Mouse (Mus musculus): ENCODE measurements around the gene Msantd2. TPM values are rescaled to one million over a fixed set of nuclear protein-coding genes. Genes with fewer than 3 reads are reported as not detected.

Gene Msantd2
- polyA plus RNA-seq, 1 experiment from 2014 or later: 3.3 TPM

DNA sequence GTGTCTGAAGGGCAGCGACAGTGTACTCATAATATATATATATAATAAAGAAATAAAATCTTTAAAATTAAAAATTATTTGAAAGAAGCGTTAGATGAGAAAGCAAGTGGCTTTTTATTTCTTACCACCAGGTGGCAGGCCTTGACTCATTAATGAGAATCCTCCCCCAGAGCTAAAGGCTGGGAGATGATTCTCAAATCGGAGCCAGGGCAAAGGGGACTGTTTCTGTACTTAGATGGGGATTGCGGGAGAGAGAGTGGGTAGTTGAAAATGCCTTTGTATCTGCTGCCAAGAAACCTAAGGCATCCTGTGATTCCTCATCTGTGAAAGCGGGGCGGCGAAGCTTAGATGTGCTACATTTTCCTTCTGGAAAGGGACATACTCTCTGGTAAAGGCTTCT, 26.4 kb upstream of the Msantd2 start:
- peaks cover 7% of the 10 kb centered on the region for H3K4me1 ChIP-seq (ENCODE audit: insufficient read depth)
- peaks cover 49% of the 10 kb centered on the region for H3K27me3 ChIP-seq (ENCODE audit: insufficient read depth, low read length)
- ATAC-seq: no peak
- DNase-seq: peak; percentile 26
- H3K27ac ChIP-seq (ENCODE audit: low read depth): no peak overlapping the region
- no peaks in the 10 kb centered on the region for H3K36me3 ChIP-seq (replicated peaks; ENCODE audit: insufficient read depth, low read length)
- no peaks in the 10 kb centered on the region for H3K9me3 ChIP-seq (ENCODE audit: low read length)
- no peak overlapping the region for H3K9ac ChIP-seq (replicated peaks)
- H3K4me2 ChIP-seq (ENCODE audit: low read depth, low read length): no peak overlapping the region
- 17% methylated on average over 7 of the region's 7 CpGs for WGBS (ENCODE audit: insufficient replicate concordance)
- peak; percentile 68 for TF ChIP-seq CTCF (IDR thresholded peaks at IDR 0.05; ENCODE audit: low read depth)
- TF ChIP-seq EP300 (IDR thresholded peaks at IDR 0.05; ENCODE audit: low read depth): no peak
- no peak overlapping the region for H3K4me3 ChIP-seq (ENCODE audit: low read depth, low read length)

DNA sequence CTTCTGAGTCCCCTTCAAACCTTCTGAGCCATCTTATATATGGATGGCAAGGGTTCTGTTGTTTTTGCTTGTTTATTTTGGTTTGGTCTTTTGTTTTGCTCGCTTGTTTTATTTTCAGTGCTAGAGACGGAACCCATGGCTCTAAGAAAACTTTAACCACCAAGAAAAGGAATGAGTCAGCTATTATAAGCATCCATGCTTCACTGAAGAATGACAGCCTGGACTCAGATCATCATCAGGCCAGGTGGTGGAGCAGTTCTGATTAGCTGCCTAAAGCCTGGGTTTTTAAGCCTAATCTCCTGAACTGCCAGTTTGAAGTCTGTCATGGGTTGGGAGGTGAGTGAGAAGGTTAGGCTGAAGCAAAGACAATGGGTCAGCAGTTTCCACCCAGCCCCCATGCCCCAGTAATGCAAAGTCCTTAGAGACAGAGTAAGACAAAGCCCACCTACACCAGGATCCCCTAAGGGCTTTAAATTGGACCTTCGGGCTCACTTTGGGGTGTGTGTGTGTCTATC, 15.5 kb upstream of the Msantd2 start:
- DNase-seq (no peak), ATAC-seq (no peak)
- no peaks in the 10 kb centered on the region for H3K27me3 ChIP-seq (ENCODE audit: insufficient read depth, low read length)
- H3K9me3 ChIP-seq (ENCODE audit: low read length): no peaks in the 10 kb centered on the region
- H3K4me2 ChIP-seq (ENCODE audit: low read depth, low read length): no peak overlapping the region
- H3K36me3 ChIP-seq (replicated peaks; ENCODE audit: insufficient read depth, low read length): no peaks in the 10 kb centered on the region
- H3K27ac ChIP-seq (ENCODE audit: low read depth): no peak overlapping the region
- H3K4me1 ChIP-seq (ENCODE audit: insufficient read depth): no peaks in the 10 kb centered on the region
- TF ChIP-seq CTCF (IDR thresholded peaks at IDR 0.05; ENCODE audit: low read depth): no peak
- no peak for TF ChIP-seq EP300 (IDR thresholded peaks at IDR 0.05; ENCODE audit: low read depth)
- no peak overlapping the region for H3K4me3 ChIP-seq (ENCODE audit: low read depth, low read length)
- no peak overlapping the region for H3K9ac ChIP-seq (replicated peaks)
- 72% methylated on average over 3 of the region's 3 CpGs for WGBS (ENCODE audit: insufficient replicate concordance)

DNA sequence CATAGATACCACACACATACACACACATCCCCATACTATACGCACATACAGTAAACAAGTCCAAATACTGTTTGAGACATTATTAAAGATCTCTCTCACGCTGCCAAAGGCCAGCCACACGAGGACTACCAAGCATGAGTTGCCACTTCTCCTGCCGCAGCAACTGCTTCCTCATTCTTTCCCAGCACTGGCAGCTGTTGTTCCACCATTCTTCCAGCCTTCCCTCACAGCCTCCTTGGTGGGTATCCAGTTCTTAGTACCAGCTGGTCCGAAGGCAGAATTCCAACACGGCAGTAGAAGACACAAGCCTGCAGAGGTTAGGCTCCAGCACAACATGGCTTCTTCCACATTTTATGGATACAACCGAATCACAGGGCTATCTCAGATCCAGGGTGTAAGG, 14.2 kb upstream of the Msantd2 start:
- Histone ChIP-seq H3K27me3 (ENCODE audit: insufficient read depth, low read length) (no peaks in the 10 kb centered on the region), H3K4me2 (ENCODE audit: low read depth, low read length) (no peak overlapping the region), H3K36me3 (replicated peaks; ENCODE audit: insufficient read depth, low read length) (no peaks in the 10 kb centered on the region), H3K4me3 (ENCODE audit: low read depth, low read length) (no peak overlapping the region), H3K27ac (ENCODE audit: low read depth) (no peak overlapping the region), H3K4me1 (ENCODE audit: insufficient read depth) (no peaks in the 10 kb centered on the region), H3K9me3 (ENCODE audit: low read length) (no peaks in the 10 kb centered on the region), H3K9ac (replicated peaks) (no peak overlapping the region)
- no peak for ATAC-seq
- WGBS (ENCODE audit: insufficient replicate concordance): 69% methylated on average over 7 of the region's 7 CpGs
- DNase-seq: no peak
- TF ChIP-seq EP300 (IDR thresholded peaks at IDR 0.05; ENCODE audit: low read depth) (no peak), CTCF (IDR thresholded peaks at IDR 0.05; ENCODE audit: low read depth) (no peak)

DNA sequence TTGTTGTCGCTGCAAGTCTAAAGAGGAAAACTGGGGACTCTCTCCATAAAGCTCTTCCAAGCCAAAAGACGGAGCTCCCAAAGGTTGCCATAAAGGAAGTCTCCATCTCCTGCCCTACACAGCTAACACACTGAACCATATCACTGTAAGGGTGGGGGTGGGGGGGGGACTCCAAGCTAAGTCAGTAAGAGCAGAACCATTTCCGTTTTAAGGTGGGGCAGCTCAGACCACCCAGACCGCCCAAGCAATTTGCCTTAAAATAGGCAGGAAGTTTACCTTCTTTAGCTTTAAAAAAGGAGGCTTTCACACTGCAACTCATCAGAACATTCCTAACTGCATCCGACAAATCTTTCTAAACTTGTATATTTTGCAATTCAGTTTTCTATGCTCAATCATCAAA, 4.0 kb upstream of the Msantd2 start:
- Histone ChIP-seq H3K36me3 (replicated peaks; ENCODE audit: insufficient read depth, low read length) (no peaks in the 10 kb centered on the region), H3K4me3 (ENCODE audit: low read depth, low read length) (no peak overlapping the region), H3K27ac (ENCODE audit: low read depth) (no peak overlapping the region), H3K4me2 (ENCODE audit: low read depth, low read length) (no peak overlapping the region), H3K4me1 (ENCODE audit: insufficient read depth) (peaks cover 9% of the 10 kb centered on the region), H3K27me3 (ENCODE audit: insufficient read depth, low read length) (no peaks in the 10 kb centered on the region), H3K9ac (replicated peaks) (no peak overlapping the region), H3K9me3 (ENCODE audit: low read length) (no peaks in the 10 kb centered on the region)
- DNase-seq: no peak
- WGBS (ENCODE audit: insufficient replicate concordance): 70% methylated on average over 5 of the region's 5 CpGs
- TF ChIP-seq CTCF (IDR thresholded peaks at IDR 0.05; ENCODE audit: low read depth) (no peak), EP300 (IDR thresholded peaks at IDR 0.05; ENCODE audit: low read depth) (no peak)
- no peak for ATAC-seq

DNA sequence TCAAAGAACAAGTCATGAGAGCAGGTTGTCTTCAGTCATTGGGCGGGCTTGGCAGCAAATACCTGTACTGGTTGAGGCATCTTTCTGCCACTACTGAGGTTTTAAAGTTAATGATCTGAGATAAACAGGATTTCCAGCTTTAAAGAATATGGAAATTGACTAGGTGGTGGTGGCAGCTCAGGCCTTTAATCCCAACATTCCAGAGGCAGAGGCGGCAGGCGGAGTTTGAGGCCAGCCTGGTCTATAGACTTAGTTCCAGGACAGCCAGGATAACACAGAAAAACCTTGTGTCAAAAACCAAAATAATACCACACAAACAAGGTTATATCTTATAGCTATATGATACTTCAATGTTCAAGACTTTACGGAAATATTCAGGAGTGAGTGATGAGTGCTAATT, 1.1 kb upstream of the Msantd2 start:
- peak overlapping the region; percentile 90; the same call in 1 of the 2 replicates for H3K9ac ChIP-seq (replicated peaks)
- no peaks in the 10 kb centered on the region for H3K27me3 ChIP-seq (ENCODE audit: insufficient read depth, low read length)
- H3K4me2 ChIP-seq (ENCODE audit: low read depth, low read length): peak overlapping the region; percentile 98
- H3K9me3 ChIP-seq (ENCODE audit: low read length): no peaks in the 10 kb centered on the region
- H3K4me3 ChIP-seq (ENCODE audit: low read depth, low read length): peak overlapping the region; percentile 96
- H3K27ac ChIP-seq (ENCODE audit: low read depth): peak overlapping the region; percentile 99
- no peak for DNase-seq
- no peak for ATAC-seq
- no peaks in the 10 kb centered on the region for H3K36me3 ChIP-seq (replicated peaks; ENCODE audit: insufficient read depth, low read length)
- TF ChIP-seq EP300 (IDR thresholded peaks at IDR 0.05; ENCODE audit: low read depth) (no peak), CTCF (IDR thresholded peaks at IDR 0.05; ENCODE audit: low read depth) (no peak)
- peaks cover 14% of the 10 kb centered on the region for H3K4me1 ChIP-seq (ENCODE audit: insufficient read depth)
- WGBS (ENCODE audit: insufficient replicate concordance): 56% methylated on average over 4 of the region's 4 CpGs

DNA sequence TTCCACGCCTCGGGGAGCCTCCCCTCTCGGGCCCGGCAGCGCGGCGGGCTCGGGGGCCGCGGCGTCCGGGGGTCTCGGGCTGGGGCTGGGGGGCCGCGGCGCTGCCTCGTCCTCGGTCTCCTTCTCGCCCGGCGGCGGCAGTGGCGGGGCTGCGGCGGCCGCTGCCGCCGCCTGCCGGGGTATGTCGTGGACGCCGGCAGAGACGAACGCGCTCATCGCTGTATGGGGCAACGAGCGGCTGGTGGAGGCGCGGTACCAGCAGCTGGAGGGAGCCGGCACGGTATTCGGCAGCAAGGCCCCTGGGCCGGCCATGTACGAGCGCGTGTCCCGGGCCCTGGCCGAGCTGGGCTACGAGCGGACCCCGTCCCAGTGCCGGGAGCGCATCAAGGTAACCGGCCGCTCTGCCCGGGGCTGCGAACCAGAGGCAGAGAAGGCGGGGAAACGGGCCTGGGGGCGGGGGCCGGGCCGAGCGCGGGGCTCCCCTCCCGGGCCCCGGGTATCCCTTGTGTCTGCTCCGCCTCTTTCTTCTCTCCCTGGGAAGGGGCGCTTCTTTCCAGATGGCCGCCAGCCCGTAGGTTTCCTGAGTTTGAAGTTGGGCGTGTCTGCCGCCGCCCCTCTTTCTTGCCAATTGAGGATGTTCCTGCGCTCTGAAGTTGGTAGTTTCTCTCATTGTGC, 464 bp downstream of the Msantd2 start:
- peak overlapping the region; percentile 99 for H3K27ac ChIP-seq (ENCODE audit: low read depth)

More for the DNA sequence above, 464 bp downstream of the Msantd2 start:
- peak overlapping the region; percentile 90 for H3K9ac ChIP-seq (replicated peaks)
- H3K27me3 ChIP-seq (ENCODE audit: insufficient read depth, low read length): no peaks in the 10 kb centered on the region
- ATAC-seq (peak; percentile 59), DNase-seq (peak; percentile 59)
- no peaks in the 10 kb centered on the region for H3K9me3 ChIP-seq (ENCODE audit: low read length)
- TF ChIP-seq CTCF (IDR thresholded peaks at IDR 0.05; ENCODE audit: low read depth) (no peak), EP300 (IDR thresholded peaks at IDR 0.05; ENCODE audit: low read depth) (no peak)
- H3K36me3 ChIP-seq (replicated peaks; ENCODE audit: insufficient read depth, low read length): no peaks in the 10 kb centered on the region
- H3K4me3 ChIP-seq (ENCODE audit: low read depth, low read length): peak overlapping the region; percentile 96
- WGBS (ENCODE audit: insufficient replicate concordance): 1% methylated on average over 39 of the region's 75 CpGs
- H3K4me2 ChIP-seq (ENCODE audit: low read depth, low read length): peak overlapping the region; percentile 98
- peaks cover 14% of the 10 kb centered on the region for H3K4me1 ChIP-seq (ENCODE audit: insufficient read depth)
